Mouse (Mus musculus) limb, embryonic 10.5 days (tissue): Measurements from ENCODE around the gene Egr2. TPM values are rescaled to one million over a fixed set of nuclear protein-coding genes. Genes with fewer than 3 reads are reported as not detected.

ENCODE experiments used
- DNase-seq: peaks from one replicate; pipeline ENCODE4 v3.0.0-alpha.2; 2017; ENCODE audit warnings: low spot score
- H3K27ac ChIP-seq: fragments of 300-500 bp; sonication (generic); 2 replicates; pipeline ENCODE4 v1.5.1; 2016; ENCODE audit warnings: mild to moderate bottlenecking
- H3K27me3 ChIP-seq: fragments of 300-500 bp; sonication (generic); 2 replicates; pipeline ENCODE4 v1.6.1; 2016; ENCODE audit warnings: low read depth, mild to moderate bottlenecking; ENCODE audit not compliant: poor library complexity, severe bottlenecking
- H3K36me3 ChIP-seq: fragments of 300-500 bp; sonication (generic); 2 replicates; pipeline ENCODE4 v1.6.1; 2016; ENCODE audit warnings: mild to moderate bottlenecking, moderate library complexity
- H3K4me1 ChIP-seq: fragments of 300-500 bp; sonication (generic); 2 replicates; pipeline ENCODE4 v1.6.1; 2016
- H3K4me3 ChIP-seq: fragments of 300-500 bp; sonication (generic); 2 replicates; pipeline ENCODE4 v1.5.1; 2016; ENCODE audit warnings: mild to moderate bottlenecking, moderate library complexity
- H3K9me3 ChIP-seq: fragments of 300-500 bp; sonication (generic); replicated peaks from 2 replicates; pipeline ENCODE4 v1.6.1; 2016; ENCODE audit warnings: mild to moderate bottlenecking
- WGBS: fragments of 180-500 bp; shearing (Covaris S2); methylation state at CpG from one replicate; pipeline ENCODE4 v1.1.7; 2016; 5-methylcytosine and 5-hydroxymethylcytosine counted together
- polyA plus RNA-seq: library from polyadenylated mRNA; unstranded; fragments of >200 nt; fragmentation: Nextera tagmentation; extraction: Ambion mirVana; gene quantifications from 2 replicates; pipeline ENCODE4 v1.2.1, GENCODE M21; 2016

Egr2 gene
- 0.05 TPM in 1 of 2 replicates, not detected in the other for polyA plus RNA-seq

DNA sequence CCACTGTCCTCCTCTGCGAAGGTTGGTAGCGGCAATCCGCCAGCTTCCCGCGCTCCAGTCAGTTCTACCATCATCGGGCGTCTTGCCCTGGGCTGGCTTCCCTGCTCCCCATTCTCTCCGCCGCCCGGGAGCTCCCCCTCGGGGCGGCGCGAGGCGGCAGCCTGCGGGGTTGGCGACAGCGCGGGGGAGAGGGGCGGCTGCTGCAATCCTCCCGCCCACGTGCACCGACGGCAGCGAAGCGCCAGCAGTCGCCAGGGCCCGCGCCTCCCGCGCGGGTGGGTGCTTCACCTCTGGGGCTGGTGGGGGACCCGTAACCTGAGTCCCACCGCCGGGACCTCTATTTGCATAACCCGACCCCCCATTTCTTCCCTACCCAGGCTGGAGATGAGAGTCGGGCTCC, at the start of gene Egr2:
Gene Egr2, plus strand, starts transcription at position 220 of the 400 bp plus-strand sequence.
- 2% methylated on average over 37 of the region's 37 CpGs for WGBS
- 0 out of 2 replicates have a peak within 1 kb of the TSS, but pooled peaks have one; percentile 20 for H3K27ac ChIP-seq

DNA sequence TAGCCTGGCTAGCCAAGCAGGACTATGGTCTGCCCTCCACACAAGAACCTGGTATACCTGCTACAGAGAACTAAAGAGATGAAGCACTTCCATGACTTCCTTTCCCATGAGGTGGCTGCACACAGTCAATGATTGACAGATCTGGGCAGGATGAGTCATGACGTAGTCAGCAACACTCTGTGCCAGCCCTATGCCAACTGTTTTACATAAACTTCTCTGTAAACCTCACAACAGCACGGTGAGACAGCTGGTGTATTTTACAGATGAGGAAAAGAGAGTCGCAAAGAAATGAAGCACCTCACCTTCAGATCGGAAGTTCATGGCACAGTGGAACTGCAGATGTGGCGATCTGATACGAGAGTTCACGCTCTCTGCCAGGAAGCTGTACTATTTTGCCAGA, 47.8 kb upstream of the Egr2 start:
- WGBS = 95% methylated on average over 7 of the region's 7 CpGs
- H3K4me3 ChIP-seq = no peak overlapping the region
- H3K4me1 ChIP-seq = no peaks in the 10 kb centered on the region
- H3K9me3 ChIP-seq = no peaks in the 10 kb centered on the region; the same call in 1 of the 2 replicates
- DNase-seq = no peak
- no peaks in the 10 kb centered on the region for H3K36me3 ChIP-seq
- no peaks in the 10 kb centered on the region for H3K27me3 ChIP-seq
- no peak overlapping the region for H3K27ac ChIP-seq

More for the DNA sequence above, at the start of gene Egr2:
- peaks cover 43% of the 10 kb centered on the region for H3K4me1 ChIP-seq
- H3K9me3 ChIP-seq = no peaks in the 10 kb centered on the region
- DNase-seq = peak; percentile 52
- H3K36me3 ChIP-seq = no peaks in the 10 kb centered on the region
- peak within 1 kb of the TSS; percentile 66 for H3K4me3 ChIP-seq
- peaks cover 92% of the 10 kb centered on the region for H3K27me3 ChIP-seq

DNA sequence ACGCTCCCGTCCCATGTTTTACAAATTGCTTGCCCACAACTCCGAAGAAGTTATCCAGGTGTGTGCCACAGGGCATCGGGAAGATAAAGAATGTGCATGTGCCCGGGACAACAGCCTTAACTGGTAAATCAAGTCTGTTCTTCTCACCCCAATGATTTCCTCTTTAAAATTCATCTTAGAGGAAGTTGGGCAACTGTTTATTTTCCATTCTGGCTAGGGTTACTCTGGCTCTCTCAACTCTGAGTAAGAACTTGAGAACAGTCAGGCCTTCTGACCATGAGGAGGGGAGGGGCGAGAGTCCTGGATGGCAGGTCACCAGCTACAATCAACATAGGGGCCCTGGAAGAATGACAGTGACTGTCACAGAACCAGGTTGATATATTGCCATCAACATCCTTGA, 45.4 kb upstream of the Egr2 start:
- Histone ChIP-seq H3K4me3 (no peak overlapping the region), H3K27ac (no peak overlapping the region), H3K36me3 (no peaks in the 10 kb centered on the region), H3K9me3 (no peaks in the 10 kb centered on the region; the same call in 1 of the 2 replicates), H3K4me1 (no peaks in the 10 kb centered on the region), H3K27me3 (no peaks in the 10 kb centered on the region)
- DNase-seq = no peak
- WGBS = 83% methylated on average over 6 of the region's 6 CpGs

DNA sequence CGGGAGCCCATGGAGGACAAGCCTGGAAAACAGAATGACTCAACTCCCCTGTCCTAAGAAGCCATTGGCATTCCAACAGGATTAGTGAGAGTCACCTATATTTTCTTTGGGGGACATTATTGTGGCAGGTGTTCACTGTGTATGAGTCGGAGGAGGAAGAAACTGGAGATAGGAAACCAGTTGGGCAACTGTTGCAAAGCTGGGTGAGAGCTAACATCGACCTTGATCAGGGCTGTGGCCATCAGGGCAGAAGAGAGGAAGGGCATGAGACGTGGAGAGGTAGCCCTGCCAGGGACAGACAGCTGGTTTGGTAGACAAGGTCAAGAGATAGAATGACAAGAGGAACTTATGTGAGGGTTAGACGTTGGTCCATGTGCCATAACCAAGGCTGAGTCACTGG, 44.6 kb upstream of the Egr2 start:
- no peak overlapping the region for H3K27ac ChIP-seq
- H3K4me3 ChIP-seq = no peak overlapping the region
- no peak for DNase-seq
- no peaks in the 10 kb centered on the region for H3K4me1 ChIP-seq
- H3K36me3 ChIP-seq = no peaks in the 10 kb centered on the region
- no peaks in the 10 kb centered on the region for H3K9me3 ChIP-seq
- H3K27me3 ChIP-seq = no peaks in the 10 kb centered on the region
- WGBS = 90% methylated on average over 5 of the region's 5 CpGs

DNA sequence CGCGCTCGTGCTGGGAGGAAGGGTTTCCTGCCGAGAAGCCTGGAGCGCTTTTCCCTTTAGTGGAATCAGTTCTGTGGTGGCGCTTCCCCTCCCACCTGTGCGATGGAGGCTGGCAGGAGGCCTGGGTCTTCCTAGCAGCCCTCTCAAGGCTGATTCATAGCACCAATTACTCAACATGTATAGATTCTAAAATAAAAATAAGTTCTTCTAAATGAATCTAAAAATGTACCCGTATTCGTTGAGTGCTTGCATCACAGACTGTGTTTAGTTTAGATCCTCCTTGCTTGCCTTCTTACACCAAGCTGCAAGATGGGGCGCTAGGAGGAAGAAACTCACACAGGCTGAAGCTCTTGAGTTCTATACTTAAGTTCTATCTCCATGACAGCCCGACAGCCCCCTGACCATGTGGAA, 43.1 kb upstream of the Egr2 start:
- no peak overlapping the region for H3K4me3 ChIP-seq
- H3K27ac ChIP-seq = no peak overlapping the region
- no peaks in the 10 kb centered on the region for H3K27me3 ChIP-seq
- WGBS = 83% methylated on average over 11 of the region's 11 CpGs
- DNase-seq = no peak
- no peaks in the 10 kb centered on the region for H3K9me3 ChIP-seq
- H3K36me3 ChIP-seq = no peaks in the 10 kb centered on the region
- H3K4me1 ChIP-seq = no peaks in the 10 kb centered on the region

DNA sequence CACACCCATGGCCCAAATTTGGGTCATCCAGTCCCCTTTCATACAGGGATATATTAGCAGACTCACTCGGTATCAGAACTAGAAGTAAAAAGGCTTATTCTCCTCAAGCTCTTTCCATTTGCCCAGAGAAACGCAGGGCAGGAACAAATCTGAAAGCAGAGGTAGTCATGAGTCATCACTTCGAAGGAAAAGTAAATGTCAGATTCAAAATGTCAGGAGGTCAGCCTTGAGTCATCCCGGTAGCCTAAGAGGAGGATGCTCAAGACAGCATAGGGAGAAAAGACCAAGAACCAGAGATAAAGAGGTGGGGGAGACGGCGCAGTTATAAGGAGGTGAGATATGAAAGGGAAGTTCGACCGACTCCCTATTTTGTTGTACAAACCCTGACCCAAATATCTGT, 41.7 kb upstream of the Egr2 start:
- no peak overlapping the region for H3K27ac ChIP-seq
- WGBS = 91% methylated on average over 8 of the region's 8 CpGs
- no peaks in the 10 kb centered on the region for H3K36me3 ChIP-seq
- no peaks in the 10 kb centered on the region for H3K9me3 ChIP-seq
- no peaks in the 10 kb centered on the region for H3K4me1 ChIP-seq
- DNase-seq = no peak
- H3K27me3 ChIP-seq = no peaks in the 10 kb centered on the region
- no peak overlapping the region for H3K4me3 ChIP-seq

DNA sequence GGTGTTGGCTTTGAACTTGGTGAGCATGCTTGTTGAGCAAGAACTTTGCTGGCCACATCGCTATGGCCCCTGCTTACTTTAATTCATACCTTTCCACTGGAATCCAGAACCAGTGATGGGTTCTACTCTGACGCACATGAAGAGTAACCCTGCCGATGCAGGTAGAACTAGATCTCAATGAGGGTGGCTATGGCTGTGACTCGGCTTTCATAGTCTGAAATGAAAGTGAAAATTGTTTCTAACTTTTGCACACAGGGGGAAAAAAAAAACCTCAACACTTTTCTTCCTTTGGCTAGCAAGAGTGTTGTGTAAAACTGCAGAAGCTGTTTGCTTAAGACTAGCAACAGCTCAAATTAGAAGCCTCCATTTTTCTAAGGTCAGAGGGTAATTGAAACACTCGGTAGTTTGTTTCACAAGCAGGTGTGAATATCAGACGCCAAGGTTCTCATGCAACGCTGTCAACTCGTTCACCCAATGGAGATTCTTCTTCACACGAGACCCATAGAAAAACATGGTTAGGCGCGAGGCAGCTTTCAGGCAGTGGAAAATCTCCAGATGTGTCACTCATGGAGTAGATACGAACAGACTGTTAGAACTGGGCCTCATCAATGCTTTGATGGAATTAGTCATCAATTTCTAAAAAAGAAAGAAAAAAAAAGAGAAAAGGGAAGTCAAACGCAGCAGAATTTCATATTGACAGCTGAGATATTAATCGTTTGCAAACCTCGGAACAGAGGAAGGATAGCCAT, 38.0 kb upstream of the Egr2 start:
- WGBS = 90% methylated on average over 15 of the region's 15 CpGs
- Histone ChIP-seq H3K9me3 (no peaks in the 10 kb centered on the region), H3K36me3 (no peaks in the 10 kb centered on the region), H3K27me3 (no peaks in the 10 kb centered on the region), H3K4me3 (no peak overlapping the region), H3K4me1 (no peaks in the 10 kb centered on the region), H3K27ac (no peak overlapping the region)
- no peak for DNase-seq

DNA sequence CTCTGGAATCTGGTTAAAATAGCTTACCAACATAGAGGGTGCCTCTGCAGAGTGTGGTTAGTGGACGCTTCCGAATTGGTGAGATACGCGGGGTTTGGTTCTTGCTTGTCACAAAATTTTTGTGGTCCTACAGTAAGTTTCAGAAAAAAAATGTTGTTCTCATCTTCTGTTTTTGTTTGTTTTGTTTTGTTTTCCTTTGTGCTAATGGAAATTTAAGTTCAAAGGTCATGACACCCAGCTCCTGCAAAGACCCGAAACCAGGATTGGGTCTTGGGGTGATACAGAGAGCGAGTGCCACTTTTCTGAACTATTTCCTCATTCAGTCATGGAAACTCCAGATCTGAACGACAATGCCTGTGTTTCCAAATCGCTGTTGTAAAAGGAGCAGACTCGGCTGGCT, 37.3 kb upstream of the Egr2 start:
- Histone ChIP-seq H3K36me3 (no peaks in the 10 kb centered on the region), H3K9me3 (no peaks in the 10 kb centered on the region), H3K27me3 (no peaks in the 10 kb centered on the region), H3K4me1 (no peaks in the 10 kb centered on the region), H3K27ac (no peak overlapping the region), H3K4me3 (no peak overlapping the region)
- 94% methylated on average over 9 of the region's 9 CpGs for WGBS
- no peak for DNase-seq

DNA sequence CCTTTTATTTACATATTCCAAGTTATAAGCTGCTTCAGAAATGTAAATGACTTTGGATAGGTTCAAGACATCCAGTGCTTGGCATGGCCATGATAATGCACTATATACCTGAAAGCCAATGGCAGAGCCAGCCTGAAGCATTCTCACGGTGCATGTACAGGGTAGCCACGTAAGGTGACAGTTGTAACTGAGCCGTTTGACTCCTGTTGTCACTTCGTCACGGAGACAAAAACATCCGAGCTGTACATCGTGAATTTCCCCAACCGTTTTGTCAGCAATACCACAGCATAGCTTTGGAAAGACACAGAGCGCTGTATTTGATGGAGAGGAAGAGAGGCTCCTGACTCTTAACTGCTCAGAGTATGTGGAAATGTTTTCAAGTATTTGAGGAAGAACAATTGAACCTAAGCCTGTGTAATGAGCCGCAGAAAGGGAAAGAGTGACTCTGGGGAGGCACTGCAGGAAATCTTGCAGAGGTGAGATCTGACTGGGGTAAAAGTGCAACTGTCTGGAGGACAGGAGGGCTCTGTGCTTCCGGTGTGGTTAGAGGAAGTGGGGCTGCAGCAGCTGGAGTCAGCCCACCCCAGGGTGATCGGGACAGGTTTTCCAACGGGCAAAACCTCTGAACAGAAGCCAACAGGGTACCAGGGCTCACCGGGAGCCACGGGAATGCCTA, 31.8 kb upstream of the Egr2 start:
- Histone ChIP-seq H3K27me3 (no peaks in the 10 kb centered on the region), H3K4me1 (peaks cover 8% of the 10 kb centered on the region; the same call in 1 of the 2 replicates), H3K36me3 (no peaks in the 10 kb centered on the region), H3K27ac (no peak overlapping the region; the same call in 1 of the 2 replicates), H3K9me3 (no peaks in the 10 kb centered on the region), H3K4me3 (no peak overlapping the region)
- DNase-seq = no peak
- 75% methylated on average over 15 of the region's 15 CpGs for WGBS

DNA sequence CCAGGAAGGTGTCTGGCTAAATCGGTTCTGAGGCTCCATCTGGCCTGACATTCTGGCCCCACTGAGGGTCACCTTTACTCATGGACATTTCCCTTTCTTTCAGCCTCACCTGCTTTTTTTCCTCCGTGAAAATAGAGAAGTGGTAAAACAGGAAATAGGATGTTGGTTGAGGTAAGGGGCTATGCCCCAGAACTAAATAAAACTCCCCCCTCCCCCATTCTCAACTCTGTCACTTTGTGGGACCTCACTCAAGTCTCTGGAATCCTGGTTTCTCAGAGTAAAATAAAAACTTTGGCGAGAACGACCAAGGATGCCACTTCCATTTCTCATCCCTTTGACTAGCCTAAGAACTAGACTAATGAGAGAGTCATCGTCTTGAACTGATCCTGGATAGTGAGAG, 31.2 kb upstream of the Egr2 start:
- H3K27me3 ChIP-seq = no peaks in the 10 kb centered on the region
- no peaks in the 10 kb centered on the region for H3K36me3 ChIP-seq
- WGBS = 67% methylated on average over 5 of the region's 5 CpGs
- no peak overlapping the region; the same call in 1 of the 2 replicates for H3K27ac ChIP-seq
- peaks cover 8% of the 10 kb centered on the region; the same call in 1 of the 2 replicates for H3K4me1 ChIP-seq
- H3K9me3 ChIP-seq = no peaks in the 10 kb centered on the region
- no peak for DNase-seq
- no peak overlapping the region for H3K4me3 ChIP-seq

DNA sequence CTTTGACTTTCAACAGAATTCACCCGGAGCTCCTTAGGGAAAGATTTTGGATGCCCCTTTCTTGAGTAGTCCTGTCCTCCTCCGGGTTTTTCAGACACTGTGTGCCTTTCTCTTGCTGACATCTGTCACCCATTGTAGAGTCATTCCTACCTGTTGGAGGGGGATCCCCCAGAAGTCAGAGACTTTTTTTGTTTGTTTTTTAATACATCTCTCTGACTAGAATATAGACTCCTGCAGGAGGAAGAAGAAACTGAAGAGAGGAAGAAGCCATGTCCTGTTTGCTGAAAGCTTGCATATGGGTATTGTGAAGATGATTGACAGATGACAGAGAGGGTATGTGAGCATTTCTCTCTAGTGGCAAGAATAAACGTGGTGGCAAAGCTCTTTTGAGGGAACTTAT, 30.0 kb upstream of the Egr2 start:
- no peak for DNase-seq
- Histone ChIP-seq H3K9me3 (no peaks in the 10 kb centered on the region), H3K27ac (no peak overlapping the region), H3K4me3 (no peak overlapping the region), H3K4me1 (peaks cover 8% of the 10 kb centered on the region; the same call in 1 of the 2 replicates), H3K36me3 (no peaks in the 10 kb centered on the region), H3K27me3 (no peaks in the 10 kb centered on the region)
- WGBS = 72% methylated on average over 3 of the region's 3 CpGs

DNA sequence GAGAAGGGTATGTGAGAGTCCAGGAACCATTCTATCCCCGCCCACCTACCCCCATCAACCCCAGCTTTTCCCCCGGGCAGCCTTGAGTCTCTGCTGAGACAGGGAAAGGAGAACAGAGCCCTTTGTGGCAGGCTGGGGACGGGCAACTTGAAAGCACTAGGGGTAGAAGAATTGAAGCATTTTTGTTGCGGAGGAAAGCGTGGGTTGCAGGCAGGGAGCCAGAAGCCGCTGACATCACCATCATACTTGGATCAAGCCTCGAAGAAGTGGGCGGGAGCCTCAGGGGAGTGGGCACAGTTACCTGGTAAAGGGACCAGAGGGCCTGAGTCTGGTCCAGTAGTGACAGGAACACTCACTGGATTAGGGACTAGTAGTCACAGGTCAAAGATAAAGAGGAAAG, 23.1 kb upstream of the Egr2 start:
- no peak overlapping the region for H3K4me3 ChIP-seq
- DNase-seq = no peak
- no peaks in the 10 kb centered on the region for H3K4me1 ChIP-seq
- 84% methylated on average over 8 of the region's 8 CpGs for WGBS
- no peaks in the 10 kb centered on the region for H3K36me3 ChIP-seq
- H3K27ac ChIP-seq = no peak overlapping the region
- H3K27me3 ChIP-seq = no peaks in the 10 kb centered on the region
- H3K9me3 ChIP-seq = no peaks in the 10 kb centered on the region

DNA sequence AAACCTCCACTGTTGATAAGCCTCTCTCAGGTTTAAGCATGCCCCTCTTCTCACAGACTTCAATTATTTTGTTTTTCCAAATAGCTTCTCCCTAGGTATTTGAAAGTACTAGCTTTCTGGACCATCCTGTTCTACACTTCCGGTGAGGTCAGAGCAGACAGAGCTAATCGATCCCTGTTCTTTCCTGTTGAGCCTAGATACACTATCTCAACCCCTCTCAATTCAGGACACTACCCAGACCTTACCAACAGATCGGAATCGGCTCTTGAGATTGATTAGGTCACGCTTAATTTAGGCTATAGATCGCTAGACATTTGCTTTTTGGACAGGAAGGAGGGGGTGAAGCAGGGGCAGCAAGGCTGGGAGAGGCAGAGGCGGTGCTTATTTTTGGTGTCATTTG, 22.4 kb upstream of the Egr2 start:
- no peaks in the 10 kb centered on the region for H3K4me1 ChIP-seq
- H3K27me3 ChIP-seq = no peaks in the 10 kb centered on the region
- no peak overlapping the region for H3K4me3 ChIP-seq
- DNase-seq = no peak
- H3K27ac ChIP-seq = no peak overlapping the region
- H3K36me3 ChIP-seq = no peaks in the 10 kb centered on the region
- WGBS = 81% methylated on average over 7 of the region's 7 CpGs
- H3K9me3 ChIP-seq = no peaks in the 10 kb centered on the region
